Mouse (Mus musculus) hindbrain, embryonic 11.5 days (tissue): ENCODE results near the gene Src. TPM values are rescaled to one million over a fixed set of nuclear protein-coding genes. Genes with fewer than 3 reads are reported as not detected.

Experiments
- ATAC-seq: fragments of 200-750 bp; cut with Nextera tagmentation; 2 replicates; pipeline ENCODE4 v1.8.0; 2017; ENCODE audit warnings: mild to moderate bottlenecking, moderate TSS enrichment, moderate library complexity; ENCODE audit not compliant: low FRiP score
- DNase-seq: peaks from one replicate; pipeline ENCODE4 v3.0.0-alpha.2; 2015; ENCODE audit warnings: low spot score
- H3K27ac ChIP-seq: fragments of 300-500 bp; sonication (generic); 2 replicates; pipeline ENCODE4 v1.5.1; 2014; ENCODE audit warnings: mild to moderate bottlenecking, low read depth, low read length
- H3K27me3 ChIP-seq: fragments of 300-500 bp; sonication (generic); 2 replicates; pipeline ENCODE4 v1.6.1; 2014; ENCODE audit warnings: mild to moderate bottlenecking, low read length, moderate library complexity, mixed read lengths; ENCODE audit not compliant: control insufficient read depth, insufficient read depth
- H3K36me3 ChIP-seq: fragments of 300-500 bp; sonication (generic); 2 replicates; pipeline ENCODE4 v1.6.1; 2014; ENCODE audit warnings: mild to moderate bottlenecking, low read length, moderate library complexity, mixed read lengths; ENCODE audit not compliant: control insufficient read depth, insufficient read depth
- H3K4me1 ChIP-seq: fragments of 300-500 bp; sonication (generic); replicated peaks from 2 replicates; pipeline ENCODE4 v1.6.1; 2014; ENCODE audit warnings: low read length, mixed read lengths; ENCODE audit not compliant: control insufficient read depth, insufficient read depth
- H3K4me2 ChIP-seq: fragments of 300-500 bp; sonication (generic); replicated peaks from 2 replicates; pipeline ENCODE4 v1.6.1; 2014; ENCODE audit warnings: mild to moderate bottlenecking, low read depth, low read length
- H3K4me3 ChIP-seq: fragments of 300-500 bp; sonication (generic); 2 replicates; pipeline ENCODE4 v1.5.1; 2014; ENCODE audit warnings: low read depth, low read length
- H3K9ac ChIP-seq: fragments of 300-500 bp; sonication (generic); 2 replicates; pipeline ENCODE4 v1.6.1; 2014; ENCODE audit warnings: low read depth, low read length
- H3K9me3 ChIP-seq: fragments of 300-500 bp; sonication (generic); 2 replicates; pipeline ENCODE4 v1.6.1; 2016; ENCODE audit warnings: low read length; ENCODE audit not compliant: control insufficient read depth
- WGBS: fragments of 180-500 bp; shearing (Covaris S2); extraction: QIAGEN DNeasy Blood & Tissue Kit; methylation state at CpG from one replicate; pipeline ENCODE4 v1.1.7; 2014; 5-methylcytosine and 5-hydroxymethylcytosine counted together
- polyA plus RNA-seq: library from polyadenylated mRNA; unstranded; fragments of >200 nt; fragmentation: Nextera tagmentation; extraction: Ambion mirVana; gene quantifications from 2 replicates; pipeline ENCODE4 v1.2.1, GENCODE M21; 2014

The Src gene
- polyA plus RNA-seq, 1 experiment from 2014 or later, result 14.4 TPM

DNA sequence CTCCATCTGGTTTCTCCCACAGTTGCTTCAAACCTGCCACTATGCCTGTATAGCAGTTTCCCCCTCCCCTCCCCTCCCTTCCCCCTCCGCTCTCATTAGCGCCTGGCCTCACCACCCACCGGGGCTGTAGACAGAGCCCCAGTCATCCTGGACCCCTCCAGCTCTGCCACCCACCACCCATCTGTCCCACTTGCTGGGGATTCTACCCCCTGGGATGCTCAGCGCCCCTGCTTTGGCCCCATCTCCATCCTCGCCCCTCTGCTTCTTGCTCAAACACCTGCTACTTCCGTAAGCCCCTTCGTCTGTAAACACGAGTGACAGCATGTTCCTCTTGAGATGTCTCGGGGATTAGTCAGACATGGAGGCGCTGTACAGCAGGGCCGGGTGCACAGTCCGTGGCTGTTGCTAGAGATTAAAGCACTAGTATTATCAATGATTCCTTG is 69.5 kb downstream of the Src start:
- DNase-seq, result peak; percentile 52
- Histone ChIP-seq H3K27ac (peak overlapping the region; percentile 70), H3K27me3 (no peaks in the 10 kb centered on the region), H3K4me1 (peaks cover 11% of the 10 kb centered on the region), H3K36me3 (no peaks in the 10 kb centered on the region), H3K4me3 (no peak overlapping the region), H3K9ac (peak overlapping the region; percentile 40), H3K4me2 (no peak overlapping the region; the same call in 1 of the 2 replicates), H3K9me3 (no peaks in the 10 kb centered on the region)
- 22% methylated on average over 12 of the region's 12 CpGs for WGBS
- ATAC-seq, result peak; percentile 60

- H3K4me2 ChIP-seq, result no peak overlapping the region
- no peak overlapping the region for H3K27ac ChIP-seq
- H3K27me3 ChIP-seq, result no peaks in the 10 kb centered on the region
- H3K9ac ChIP-seq, result no peak overlapping the region
- ATAC-seq, result no peak
- H3K4me1 ChIP-seq, result peaks cover under 1% of the 10 kb centered on the region; the same call in 1 of the 2 replicates
- H3K4me3 ChIP-seq, result no peak overlapping the region
- H3K9me3 ChIP-seq, result no peaks in the 10 kb centered on the region
- 92% methylated on average over 3 of the region's 3 CpGs for WGBS
- H3K36me3 ChIP-seq, result no peaks in the 10 kb centered on the region
- no peak for DNase-seq
Observed at GRCm38 (mm10) chr2:157493240-157493639, 75.0 kb downstream of the Src start.

DNA sequence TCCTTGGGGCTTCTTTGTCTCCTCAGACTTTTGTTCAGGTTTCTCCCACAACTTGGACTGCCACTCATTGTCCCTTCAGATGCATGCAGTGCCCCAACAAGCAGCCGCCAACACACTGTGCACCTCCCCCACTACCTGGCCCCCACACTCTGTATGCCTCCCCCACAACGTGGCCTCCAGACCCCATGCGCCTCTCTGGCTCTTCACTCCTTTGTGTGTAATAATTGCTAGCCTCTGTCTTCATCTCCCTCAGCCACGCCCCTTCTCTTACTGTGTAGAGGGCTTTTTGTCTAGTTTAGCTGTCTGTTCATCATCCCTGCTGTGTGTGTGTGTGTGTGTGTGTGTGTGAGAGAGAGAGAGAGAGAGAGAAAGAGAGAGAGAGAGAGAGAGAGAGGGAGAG is 80.3 kb downstream of the Src start:
- DNase-seq, result peak; percentile 74
- Histone ChIP-seq H3K27me3 (no peaks in the 10 kb centered on the region), H3K4me2 (no peak overlapping the region), H3K9ac (peak overlapping the region; percentile 17; the same call in 1 of the 2 replicates), H3K27ac (peak overlapping the region; percentile 56), H3K36me3 (no peaks in the 10 kb centered on the region), H3K4me3 (no peak overlapping the region), H3K9me3 (no peaks in the 10 kb centered on the region), H3K4me1 (peaks cover 4% of the 10 kb centered on the region; the same call in 1 of the 2 replicates)
- ATAC-seq, result peak; percentile 85
- 16% methylated on average over 4 of the region's 4 CpGs for WGBS

GRCm38 (mm10) chr2:157500364-157500763 is 82.1 kb downstream of the Src start:
- Histone ChIP-seq H3K4me3 (no peak overlapping the region), H3K9me3 (no peaks in the 10 kb centered on the region), H3K27ac (no peak overlapping the region), H3K4me2 (no peak overlapping the region), H3K4me1 (peaks cover 4% of the 10 kb centered on the region; the same call in 1 of the 2 replicates), H3K27me3 (no peaks in the 10 kb centered on the region), H3K36me3 (no peaks in the 10 kb centered on the region), H3K9ac (no peak overlapping the region)
- ATAC-seq, result no peak
- WGBS, result 68% methylated on average over 2 of the region's 2 CpGs
- no peak for DNase-seq

DNA sequence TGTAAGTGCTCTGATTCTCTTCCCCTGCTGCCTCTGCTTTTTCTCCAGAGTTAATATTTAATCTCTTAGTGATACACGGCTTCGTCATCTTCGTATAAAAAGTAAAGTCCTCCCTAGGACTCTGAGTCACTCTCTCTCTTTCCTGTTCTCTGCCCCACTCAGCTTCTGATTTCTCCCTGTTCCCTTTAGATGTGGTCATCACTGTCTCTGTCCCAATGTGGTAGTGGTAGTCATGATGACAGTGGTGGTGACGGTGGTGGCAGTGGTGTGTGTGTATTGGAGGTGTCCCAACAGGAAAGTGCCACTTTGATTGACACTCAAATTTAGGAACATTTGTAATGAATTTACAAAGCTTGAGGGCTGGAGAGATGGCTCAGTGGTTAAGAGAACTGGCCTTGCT is 83.1 kb downstream of the Src start:
- WGBS, result 88% methylated on average over 4 of the region's 4 CpGs
- H3K36me3 ChIP-seq, result no peaks in the 10 kb centered on the region
- no peak overlapping the region for H3K4me2 ChIP-seq
- no peak for ATAC-seq
- no peak overlapping the region for H3K4me3 ChIP-seq
- no peak overlapping the region for H3K9ac ChIP-seq
- H3K4me1 ChIP-seq, result peaks cover 4% of the 10 kb centered on the region
- H3K27ac ChIP-seq, result no peak overlapping the region
- DNase-seq, result no peak
- H3K9me3 ChIP-seq, result no peaks in the 10 kb centered on the region
- H3K27me3 ChIP-seq, result no peaks in the 10 kb centered on the region

DNA sequence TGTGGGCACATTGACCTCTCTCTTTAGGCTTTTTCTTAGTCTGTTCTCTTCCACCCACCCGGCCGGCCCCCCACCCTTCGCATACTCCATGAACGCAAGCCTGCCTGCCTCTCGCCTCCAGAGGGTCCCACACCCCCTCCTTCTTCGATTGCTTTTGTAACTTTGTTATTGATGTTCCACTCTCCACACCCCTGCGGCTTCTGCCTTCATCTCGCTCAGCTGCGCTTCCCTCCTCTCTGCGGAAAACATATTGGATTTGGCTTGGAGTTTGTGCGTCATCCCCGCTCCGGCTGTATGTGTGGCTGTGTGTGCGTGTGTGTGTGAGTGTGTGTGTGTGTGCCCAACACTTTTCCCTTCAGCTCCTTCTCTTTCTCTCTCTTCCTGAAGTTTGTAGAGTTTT is 88.5 kb downstream of the Src start:
- WGBS, result 15% methylated on average over 14 of the region's 14 CpGs
- Histone ChIP-seq H3K9me3 (no peaks in the 10 kb centered on the region), H3K4me3 (no peak overlapping the region), H3K27me3 (no peaks in the 10 kb centered on the region), H3K4me1 (peaks cover 16% of the 10 kb centered on the region), H3K36me3 (no peaks in the 10 kb centered on the region), H3K9ac (no peak overlapping the region; the same call in 1 of the 2 replicates), H3K27ac (peak overlapping the region; percentile 25), H3K4me2 (0 out of 2 replicates have a peak overlapping the region, but pooled peaks have one; percentile 2)
- DNase-seq (peak; percentile 50), ATAC-seq (peak; percentile 50)

- ATAC-seq (no peak), DNase-seq (no peak)
- Histone ChIP-seq H3K9me3 (no peaks in the 10 kb centered on the region), H3K27me3 (no peaks in the 10 kb centered on the region), H3K27ac (no peak overlapping the region), H3K36me3 (no peaks in the 10 kb centered on the region), H3K4me1 (peaks cover 22% of the 10 kb centered on the region), H3K4me3 (no peak overlapping the region), H3K9ac (no peak overlapping the region), H3K4me2 (no peak overlapping the region)
- WGBS, result 89% methylated on average over 5 of the region's 5 CpGs
Observed at GRCm38 (mm10) chr2:157509182-157509581, 90.9 kb downstream of the Src start.

GRCm38 (mm10) chr2:157510031-157510430 is 91.8 kb downstream of the Src start:
- 76% methylated on average over 4 of the region's 4 CpGs for WGBS
- H3K27ac ChIP-seq, result no peak overlapping the region
- H3K9ac ChIP-seq, result no peak overlapping the region
- H3K4me3 ChIP-seq, result no peak overlapping the region
- H3K36me3 ChIP-seq, result no peaks in the 10 kb centered on the region
- no peak for ATAC-seq
- no peaks in the 10 kb centered on the region for H3K27me3 ChIP-seq
- peaks cover 28% of the 10 kb centered on the region for H3K4me1 ChIP-seq
- H3K4me2 ChIP-seq, result no peak overlapping the region
- no peaks in the 10 kb centered on the region for H3K9me3 ChIP-seq
- no peak for DNase-seq

- no peak overlapping the region for H3K4me3 ChIP-seq
- H3K4me2 ChIP-seq, result no peak overlapping the region
- ATAC-seq (no peak), DNase-seq (no peak)
- no peak overlapping the region for H3K9ac ChIP-seq
- H3K27ac ChIP-seq, result no peak overlapping the region
- WGBS, result 91% methylated on average over 9 of the region's 9 CpGs
- peaks cover 17% of the 10 kb centered on the region for H3K4me1 ChIP-seq
- no peaks in the 10 kb centered on the region for H3K27me3 ChIP-seq
- H3K9me3 ChIP-seq, result no peaks in the 10 kb centered on the region
- no peaks in the 10 kb centered on the region for H3K36me3 ChIP-seq
Observed at GRCm38 (mm10) chr2:157512859-157513258, 94.6 kb downstream of the Src start.
